Mouse (Mus musculus): ENCODE data around the gene Taf8. TPM values are rescaled to one million over a fixed set of nuclear protein-coding genes. Genes with fewer than 3 reads are reported as not detected.
"Not testable (repeated sequence)": the region's sequence is repeated elsewhere in the genome, so short reads cannot be mapped to it uniquely, and the experiment has no call there.

Taf8 gene
- polyA plus RNA-seq, 1 experiment, result 13.3 TPM

DNA sequence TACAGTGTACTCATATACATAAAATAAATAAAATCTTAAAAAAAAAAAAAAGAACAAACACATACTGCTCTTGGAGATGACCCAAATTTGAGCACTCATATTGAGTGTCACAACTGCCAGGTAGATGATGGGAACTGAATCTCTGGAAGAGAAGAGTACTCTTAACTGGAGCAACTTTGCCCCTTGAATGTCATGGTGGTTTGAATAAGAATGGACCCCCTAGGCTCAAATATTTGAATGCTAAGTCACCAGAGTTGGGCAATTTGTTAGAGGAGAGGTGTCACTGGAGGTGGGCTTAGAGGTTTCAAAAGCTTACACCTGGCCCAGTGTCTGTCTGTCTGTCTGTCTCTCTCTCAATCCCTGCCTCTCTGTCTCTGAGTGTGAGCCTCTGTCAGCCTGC is 1.6 kb upstream of the Taf8 start:
- H3K4me3 ChIP-seq (ENCODE audit: low read depth, low read length), result no peak overlapping the region
- peaks cover 29% of the 10 kb centered on the region for H3K4me1 ChIP-seq (ENCODE audit: control insufficient read depth, insufficient read depth, insufficient read length, low read length)
- TF ChIP-seq CTCF (IDR thresholded peaks at IDR 0.05; ENCODE audit: extremely low read depth, insufficient read length, insufficient replicate concordance, low read depth, low read length) (no peak), POLR2A (IDR thresholded peaks at IDR 0.05; ENCODE audit: low read depth, low read length) (no peak)
- no peak overlapping the region for H3K27ac ChIP-seq (ENCODE audit: insufficient read depth, low read depth, low read length)
- H3K27me3 ChIP-seq (ENCODE audit: control insufficient read depth, insufficient read depth, low read length), result no peaks in the 10 kb centered on the region
- H3K36me3 ChIP-seq (ENCODE audit: control insufficient read depth, insufficient read depth, low read length), result peaks cover 9% of the 10 kb centered on the region

DNA sequence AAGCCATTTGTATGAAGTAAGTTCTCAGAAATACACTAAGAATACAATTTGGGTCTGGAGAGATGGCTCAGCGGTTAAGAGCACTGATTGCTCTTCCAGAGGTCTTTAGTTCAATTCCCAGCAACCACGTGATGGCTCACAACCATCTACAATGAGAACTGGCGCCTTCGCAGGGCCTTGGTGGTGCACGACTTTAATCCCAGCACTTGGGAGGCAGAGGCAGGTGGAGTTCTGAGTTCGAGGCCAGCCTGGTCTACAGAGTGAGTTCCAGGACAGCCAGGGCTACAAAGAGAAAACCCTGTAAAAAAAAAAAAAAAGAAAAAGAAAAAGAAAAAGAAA is 584 bp upstream of the Taf8 start:
- Histone ChIP-seq H3K36me3 (ENCODE audit: control insufficient read depth, insufficient read depth, low read length) (peaks cover 16% of the 10 kb centered on the region), H3K27ac (ENCODE audit: insufficient read depth, low read depth, low read length) (peak overlapping the region; percentile 11; the same call in 1 of the 2 replicates), H3K4me1 (ENCODE audit: control insufficient read depth, insufficient read depth, insufficient read length, low read length) (peaks cover 27% of the 10 kb centered on the region)
- H3K4me3 ChIP-seq (ENCODE audit: low read depth, low read length); H3K27me3 ChIP-seq (ENCODE audit: control insufficient read depth, insufficient read depth, low read length): not testable (repeated sequence)
- WGBS, result 66% methylated on average over 6 of the region's 6 CpGs

GRCm38 (mm10) chr17:47501531-47501930 is 561 bp downstream of the Taf8 start:
- peak overlapping the region; percentile 33 for H3K27ac ChIP-seq (ENCODE audit: insufficient read depth, low read depth, low read length)
- TF ChIP-seq POLR2A (IDR thresholded peaks at IDR 0.05; ENCODE audit: low read depth, low read length), result no peak
- no peak for TF ChIP-seq CTCF (IDR thresholded peaks at IDR 0.05; ENCODE audit: extremely low read depth, insufficient read length, insufficient replicate concordance, low read depth, low read length)
- peaks cover 22% of the 10 kb centered on the region for H3K36me3 ChIP-seq (ENCODE audit: control insufficient read depth, insufficient read depth, low read length)
- H3K4me1 ChIP-seq (ENCODE audit: control insufficient read depth, insufficient read depth, insufficient read length, low read length), result peaks cover 17% of the 10 kb centered on the region
- 3% methylated on average over 11 of the region's 11 CpGs for WGBS
- no peaks in the 10 kb centered on the region for H3K27me3 ChIP-seq (ENCODE audit: control insufficient read depth, insufficient read depth, low read length)
- peak overlapping the region; percentile 74 for H3K4me3 ChIP-seq (ENCODE audit: low read depth, low read length)

DNA sequence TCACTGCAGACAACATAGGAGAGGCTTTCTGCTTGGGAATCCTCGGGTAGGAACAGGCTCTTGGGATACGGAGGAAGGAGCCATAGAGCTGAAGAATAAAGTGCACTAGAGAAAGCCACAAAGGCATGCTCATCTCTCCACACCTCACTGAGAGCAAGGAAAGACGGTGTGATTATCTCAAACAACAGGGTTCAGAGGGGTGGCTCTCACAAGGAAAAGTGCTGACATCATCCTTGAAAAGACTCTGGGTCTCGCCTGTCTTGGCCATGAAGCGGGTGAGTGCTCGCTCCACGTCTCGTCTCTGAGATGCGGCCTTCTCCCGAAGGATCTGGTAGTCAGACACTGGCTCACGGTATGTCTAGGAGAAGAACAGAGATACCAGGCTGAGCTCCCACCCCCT is 8.0 kb downstream of the Taf8 start:
- Histone ChIP-seq H3K4me3 (ENCODE audit: low read depth, low read length) (no peak overlapping the region), H3K36me3 (ENCODE audit: control insufficient read depth, insufficient read depth, low read length) (peaks cover 72% of the 10 kb centered on the region), H3K27me3 (ENCODE audit: control insufficient read depth, insufficient read depth, low read length) (no peaks in the 10 kb centered on the region), H3K4me1 (ENCODE audit: control insufficient read depth, insufficient read depth, insufficient read length, low read length) (peaks cover 9% of the 10 kb centered on the region; the same call in 1 of the 2 replicates), H3K27ac (ENCODE audit: insufficient read depth, low read depth, low read length) (peak overlapping the region; percentile 37)
- TF ChIP-seq CTCF (IDR thresholded peaks at IDR 0.05; ENCODE audit: extremely low read depth, insufficient read length, insufficient replicate concordance, low read depth, low read length), result no peak
- no peak for TF ChIP-seq POLR2A (IDR thresholded peaks at IDR 0.05; ENCODE audit: low read depth, low read length)
- WGBS, result 54% methylated on average over 11 of the region's 11 CpGs

- Histone ChIP-seq H3K27ac (ENCODE audit: insufficient read depth, low read depth, low read length) (peak overlapping the region; percentile 37), H3K4me1 (ENCODE audit: control insufficient read depth, insufficient read depth, insufficient read length, low read length) (peaks cover 9% of the 10 kb centered on the region; the same call in 1 of the 2 replicates), H3K4me3 (ENCODE audit: low read depth, low read length) (no peak overlapping the region), H3K27me3 (ENCODE audit: control insufficient read depth, insufficient read depth, low read length) (no peaks in the 10 kb centered on the region), H3K36me3 (ENCODE audit: control insufficient read depth, insufficient read depth, low read length) (peaks cover 74% of the 10 kb centered on the region)
- WGBS, result 28% methylated on average over 6 of the region's 6 CpGs
- no peak for TF ChIP-seq POLR2A (IDR thresholded peaks at IDR 0.05; ENCODE audit: low read depth, low read length)
Observed at GRCm38 (mm10) chr17:47493653-47494052, 8.4 kb downstream of the Taf8 start.

DNA sequence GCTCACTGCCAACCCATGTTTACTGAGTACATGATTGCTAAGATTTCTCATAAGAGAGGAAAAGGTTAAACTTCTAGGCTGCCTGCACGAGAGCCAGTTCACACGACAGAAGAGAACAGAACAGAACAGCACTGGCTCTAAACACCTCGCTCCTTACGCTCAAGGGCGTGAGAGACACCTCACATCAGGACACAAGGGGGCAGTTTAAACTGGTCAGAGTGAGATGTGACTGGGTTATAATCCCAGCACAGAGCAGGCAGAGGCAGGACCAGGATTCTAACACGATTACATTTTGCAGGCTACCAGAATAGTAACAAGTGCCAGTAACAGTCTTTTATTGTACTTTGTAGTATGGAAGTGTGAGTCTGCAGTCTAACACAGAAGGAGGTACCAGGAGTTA is 9.4 kb downstream of the Taf8 start:
- peaks cover 71% of the 10 kb centered on the region for H3K36me3 ChIP-seq (ENCODE audit: control insufficient read depth, insufficient read depth, low read length)
- H3K27ac ChIP-seq (ENCODE audit: insufficient read depth, low read depth, low read length), result no peak overlapping the region
- TF ChIP-seq POLR2A (IDR thresholded peaks at IDR 0.05; ENCODE audit: low read depth, low read length), result no peak
- no peak for TF ChIP-seq CTCF (IDR thresholded peaks at IDR 0.05; ENCODE audit: extremely low read depth, insufficient read length, insufficient replicate concordance, low read depth, low read length)
- WGBS, result 72% methylated on average over 6 of the region's 6 CpGs
- H3K4me3 ChIP-seq (ENCODE audit: low read depth, low read length), result no peak overlapping the region
- H3K27me3 ChIP-seq (ENCODE audit: control insufficient read depth, insufficient read depth, low read length), result no peaks in the 10 kb centered on the region
- H3K4me1 ChIP-seq (ENCODE audit: control insufficient read depth, insufficient read depth, insufficient read length, low read length), result peaks cover 9% of the 10 kb centered on the region; the same call in 1 of the 2 replicates

DNA sequence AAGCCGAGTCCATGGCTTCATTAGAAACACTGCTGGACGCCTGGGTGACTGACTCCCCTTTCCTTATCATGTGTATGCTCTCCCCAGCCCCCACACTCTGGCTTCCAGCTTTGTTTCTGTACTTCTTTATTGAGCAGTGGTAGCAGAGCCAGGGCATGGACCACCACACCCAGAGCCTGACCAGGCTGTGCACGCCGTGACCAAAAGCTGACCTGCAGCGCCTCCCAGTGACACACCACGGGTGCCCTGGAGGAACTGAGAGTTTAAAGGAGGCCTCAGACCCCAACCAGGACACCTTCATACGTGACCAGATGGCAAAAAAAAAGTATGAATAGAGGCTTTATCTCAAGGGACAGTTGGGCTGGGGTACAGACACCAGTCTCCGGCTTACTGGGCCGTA is 11.3 kb downstream of the Taf8 start:
- no peak overlapping the region for H3K4me3 ChIP-seq (ENCODE audit: low read depth, low read length)
- peaks cover 15% of the 10 kb centered on the region for H3K4me1 ChIP-seq (ENCODE audit: control insufficient read depth, insufficient read depth, insufficient read length, low read length)
- no peak overlapping the region for H3K27ac ChIP-seq (ENCODE audit: insufficient read depth, low read depth, low read length)
- H3K36me3 ChIP-seq (ENCODE audit: control insufficient read depth, insufficient read depth, low read length), result peaks cover 61% of the 10 kb centered on the region
- TF ChIP-seq CTCF (IDR thresholded peaks at IDR 0.05; ENCODE audit: extremely low read depth, insufficient read length, insufficient replicate concordance, low read depth, low read length), result no peak
- TF ChIP-seq POLR2A (IDR thresholded peaks at IDR 0.05; ENCODE audit: low read depth, low read length), result no peak
- no peaks in the 10 kb centered on the region for H3K27me3 ChIP-seq (ENCODE audit: control insufficient read depth, insufficient read depth, low read length)
- 90% methylated on average over 9 of the region's 9 CpGs for WGBS

DNA sequence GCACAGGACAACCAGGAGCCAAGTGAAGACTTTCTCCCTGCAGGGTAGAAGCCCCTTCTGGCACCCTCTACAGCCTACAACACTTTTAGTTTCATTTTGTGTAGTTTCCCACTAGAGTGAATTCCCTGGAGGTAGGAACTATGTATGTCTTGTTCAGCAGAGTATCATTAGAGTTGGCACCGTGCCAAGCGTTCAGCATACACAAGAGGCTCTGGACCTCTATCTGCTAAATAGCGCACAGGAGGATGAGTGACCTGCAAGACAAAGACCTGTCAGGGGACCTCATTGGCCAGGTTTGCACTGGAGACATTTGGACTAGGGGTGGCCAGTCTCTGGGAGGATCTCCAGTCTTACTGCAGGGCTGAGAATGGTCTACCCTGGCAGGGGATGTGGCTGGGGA is 16.3 kb downstream of the Taf8 start:
- H3K27ac ChIP-seq (ENCODE audit: insufficient read depth, low read depth, low read length), result 0 out of 2 replicates have a peak overlapping the region, but pooled peaks have one; percentile 50
- no peaks in the 10 kb centered on the region for H3K27me3 ChIP-seq (ENCODE audit: control insufficient read depth, insufficient read depth, low read length)
- peaks cover 19% of the 10 kb centered on the region for H3K4me1 ChIP-seq (ENCODE audit: control insufficient read depth, insufficient read depth, insufficient read length, low read length)
- peaks cover 23% of the 10 kb centered on the region for H3K36me3 ChIP-seq (ENCODE audit: control insufficient read depth, insufficient read depth, low read length)
- H3K4me3 ChIP-seq (ENCODE audit: low read depth, low read length), result no peak overlapping the region
- TF ChIP-seq POLR2A (IDR thresholded peaks at IDR 0.05; ENCODE audit: low read depth, low read length) (no peak), CTCF (IDR thresholded peaks at IDR 0.05; ENCODE audit: extremely low read depth, insufficient read length, insufficient replicate concordance, low read depth, low read length) (peak; percentile 14; the same call in 1 of the 2 replicates)
- 24% methylated on average over 3 of the region's 3 CpGs for WGBS

Data from small intestine, adult 2 months (tissue).